9 mouse cellular contexts compared by ENCODE assay signal in genomic region chr16:27457273-27457672, GRCm38 (mm10).
A peak's percentile ranks its signal among the peaks of the same experiment; 100 is the strongest.
DNase-seq lines count a peak whose midpoint lies in the region; ATAC-seq and TF ChIP-seq lines count a peak whose summit lies in the region.
"Had no signal": no experiment of that assay in that cellular context is flagged by ENCODE, and none has a peak within 500 bp of the region (broad histone marks: within the 10 kb centered on the region; RNA-seq: fewer than 3 reads in every experiment).

No protein-coding gene starts in this region.

- H3K4me3 ChIP-seq in liver, embryonic 13.5 days (replicated peaks) = no peak overlapping the region
- H3K4me3 ChIP-seq in neural tube, embryonic 12.5 days = no peak overlapping the region
- no peak overlapping the region for H3K4me3 ChIP-seq in testis, adult 2 months (ENCODE audit: control insufficient read depth, low read depth, low read length)
- H3K4me3 ChIP-seq: embryonic facial prominence, embryonic 15.5 days had no signal

- no peaks in the 10 kb centered on the region for H3K9me3 ChIP-seq in liver, embryonic 13.5 days (replicated peaks)
- H3K9me3 ChIP-seq in neural tube, embryonic 12.5 days = no peaks in the 10 kb centered on the region
- H3K9me3 ChIP-seq: embryonic facial prominence, embryonic 15.5 days had no signal

- DNase-seq in 3134 (ENCODE audit: extremely low read depth, insufficient read length, low spot score) = peak; percentile 37
- peak; percentile 29 for DNase-seq in WW6 (ENCODE audit: low read depth, low spot score)
- DNase-seq in cerebellum, postnatal 25 days = peak; percentile 80 to 89
- DNase-seq in gastrocnemius, adult 8-10 months (ENCODE audit: low spot score in 2 of 2) = peak; percentile 32 to 40
- peak; percentile 89 for DNase-seq in kidney, postnatal 10 days
- DNase-seq in liver, embryonic 13.5 days = peak; percentile 11

- no peak for TF ChIP-seq POLR2A in testis, adult 2 months (IDR thresholded peaks at IDR 0.05; ENCODE audit: control insufficient read depth, low read depth, low read length)

- no peak for ATAC-seq in liver, embryonic 13.5 days (ENCODE audit: low read depth)
- ATAC-seq in neural tube, embryonic 12.5 days (ENCODE audit: low FRiP score, low read depth) = peak; percentile 76; the same call in 1 of the 2 replicates

- H3K36me3 ChIP-seq in liver, embryonic 13.5 days = no peaks in the 10 kb centered on the region
- no peaks in the 10 kb centered on the region for H3K36me3 ChIP-seq in neural tube, embryonic 12.5 days
- H3K36me3 ChIP-seq in testis, adult 2 months (ENCODE audit: control insufficient read depth, insufficient read depth, low read length) = no peaks in the 10 kb centered on the region
- H3K36me3 ChIP-seq: embryonic facial prominence, embryonic 15.5 days had no signal

- no peaks in the 10 kb centered on the region for H3K4me1 ChIP-seq in liver, embryonic 13.5 days (replicated peaks)
- no peaks in the 10 kb centered on the region for H3K4me1 ChIP-seq in neural tube, embryonic 12.5 days
- H3K4me1 ChIP-seq in testis, adult 2 months (ENCODE audit: control insufficient read depth, insufficient read depth, low read length) = no peaks in the 10 kb centered on the region
- H3K4me1 ChIP-seq: embryonic facial prominence, embryonic 15.5 days had no signal

- H3K27ac ChIP-seq in liver, embryonic 13.5 days = no peak overlapping the region
- H3K27ac ChIP-seq in neural tube, embryonic 12.5 days = no peak overlapping the region
- no peak overlapping the region for H3K27ac ChIP-seq in testis, adult 2 months (ENCODE audit: control insufficient read depth, insufficient read depth, low read depth, low read length)
- H3K27ac ChIP-seq: embryonic facial prominence, embryonic 15.5 days had no signal

- no peak overlapping the region for H3K4me2 ChIP-seq in liver, embryonic 13.5 days
- no peak overlapping the region for H3K4me2 ChIP-seq in neural tube, embryonic 12.5 days (replicated peaks)
- H3K4me2 ChIP-seq: embryonic facial prominence, embryonic 15.5 days had no signal

- no peak overlapping the region for H3K9ac ChIP-seq in liver, embryonic 13.5 days
- no peak overlapping the region for H3K9ac ChIP-seq in neural tube, embryonic 12.5 days
- H3K9ac ChIP-seq: embryonic facial prominence, embryonic 15.5 days had no signal

- H3K27me3 ChIP-seq in liver, embryonic 13.5 days = no peaks in the 10 kb centered on the region
- no peaks in the 10 kb centered on the region for H3K27me3 ChIP-seq in neural tube, embryonic 12.5 days (replicated peaks)
- H3K27me3 ChIP-seq in testis, adult 2 months (ENCODE audit: control insufficient read depth, insufficient read depth, low read length) = no peaks in the 10 kb centered on the region
- H3K27me3 ChIP-seq: embryonic facial prominence, embryonic 15.5 days had no signal

- peak; percentile 94; the same call in 1 of the 2 replicates for TF ChIP-seq CTCF in testis, adult 2 months (IDR thresholded peaks at IDR 0.05; ENCODE audit: control insufficient read depth, insufficient read depth, insufficient replicate concordance, low read depth, low read length)

- WGBS in liver, embryonic 13.5 days (ENCODE audit: insufficient replicate concordance) = 14% methylated on average over 4 of the region's 4 CpGs
- 20% methylated on average over 4 of the region's 4 CpGs for WGBS in neural tube, embryonic 12.5 days

Comparison
In these comparisons a context has a peak if more than half of its experiments do, and no peak if none do; other contexts are left out.
1. DNase-seq: peak in every context shown above with its lines; median percentile 89 in kidney, postnatal 10 days; 84 in cerebellum, postnatal 25 days; 37 in 3134; 36 in gastrocnemius, adult 8-10 months; 29 in WW6; 11 in liver, embryonic 13.5 days.